Mouse (Mus musculus): ENCODE data around the gene Pet2. TPM values are rescaled to one million over a fixed set of nuclear protein-coding genes. Genes with fewer than 3 reads are reported as not detected.

Pet2 gene
- not detected in 2 replicates for polyA plus RNA-seq (2015; fragmentation: Nextera tagmentation; extraction: Ambion mirVana)

DNA sequence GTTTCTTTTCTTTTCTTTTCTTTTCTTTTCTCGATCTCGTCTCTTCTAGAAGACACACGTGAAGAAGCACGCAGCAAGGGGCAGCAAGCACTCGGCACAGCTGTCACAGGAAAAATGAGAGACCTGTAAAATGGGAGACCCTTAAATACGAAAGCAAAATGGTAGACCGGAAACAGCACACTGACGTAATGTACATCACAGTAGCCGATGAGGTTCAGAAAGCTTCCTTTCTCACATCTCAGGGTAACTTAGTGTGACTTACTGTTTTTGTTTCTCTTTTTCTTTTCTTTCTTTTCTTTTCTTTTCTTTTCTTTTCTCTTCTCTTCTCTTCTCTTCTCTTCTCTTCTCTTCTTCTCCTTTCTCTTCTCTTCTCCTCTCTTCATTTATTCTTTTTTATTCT lies at the start of gene Pet2:
TSS of gene Pet2 (minus strand) at position 101 of the 400 bp plus-strand sequence.
- H3K4me3 ChIP-seq, result no peak within 1 kb of the TSS
- H3K27ac ChIP-seq, result no peak within 1 kb of the TSS
- no peaks in the 10 kb centered on the region for H3K4me1 ChIP-seq
- no peaks in the 10 kb centered on the region for H3K36me3 ChIP-seq
- WGBS, result 89% methylated on average over 9 of the region's 9 CpGs
- no peak within 1 kb of the TSS for H3K4me2 ChIP-seq (replicated peaks)
- no peaks in the 10 kb centered on the region for H3K27me3 ChIP-seq
- no peaks in the 10 kb centered on the region for H3K9me3 ChIP-seq
- ATAC-seq (ENCODE audit: low FRiP score, low read depth), result no peak
- no peak within 1 kb of the TSS for H3K9ac ChIP-seq
